Mouse (Mus musculus): ENCODE results near the gene B130006D01Rik. TPM values are rescaled to one million over a fixed set of nuclear protein-coding genes. Genes with fewer than 3 reads are reported as not detected.
"Not testable (repeated sequence)": the region's sequence is repeated elsewhere in the genome, so short reads cannot be mapped to it uniquely, and the experiment has no call there.

The B130006D01Rik gene
- total RNA-seq, 2 experiments from 2014 or later, result 2.2 to 2.7 TPM

DNA sequence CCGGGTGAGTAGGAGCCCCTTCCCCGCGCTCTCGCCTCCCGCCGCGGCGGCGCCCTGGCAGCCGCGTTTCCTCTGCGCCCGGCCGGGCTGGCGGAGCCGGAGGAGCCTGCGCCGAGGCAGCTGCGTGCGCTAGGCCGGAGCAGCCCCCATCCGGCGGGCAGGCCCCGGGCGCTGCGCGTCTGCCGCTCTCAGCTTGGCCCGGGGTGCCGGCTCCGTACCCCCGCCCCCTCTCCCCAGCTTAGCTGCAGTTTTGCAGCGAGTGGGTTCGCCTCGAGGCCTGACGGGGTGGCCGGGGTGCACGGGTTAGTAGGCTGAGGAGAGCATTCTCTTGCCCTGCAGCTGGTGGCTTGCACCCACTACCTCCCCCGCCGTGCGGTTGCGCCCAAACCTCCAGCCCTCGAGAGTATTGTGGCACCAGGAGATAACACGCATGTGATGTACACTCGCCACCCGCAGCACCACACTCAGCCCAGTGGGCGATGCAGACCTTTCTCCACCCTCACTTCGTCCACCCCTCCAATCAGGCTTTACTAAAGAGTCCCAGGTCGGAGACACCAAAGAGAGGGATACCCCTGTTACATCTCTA is 10.1 kb upstream of the B130006D01Rik start:
- peak; percentile 11 for ATAC-seq (ENCODE audit: poor library complexity, severe bottlenecking)

DNA sequence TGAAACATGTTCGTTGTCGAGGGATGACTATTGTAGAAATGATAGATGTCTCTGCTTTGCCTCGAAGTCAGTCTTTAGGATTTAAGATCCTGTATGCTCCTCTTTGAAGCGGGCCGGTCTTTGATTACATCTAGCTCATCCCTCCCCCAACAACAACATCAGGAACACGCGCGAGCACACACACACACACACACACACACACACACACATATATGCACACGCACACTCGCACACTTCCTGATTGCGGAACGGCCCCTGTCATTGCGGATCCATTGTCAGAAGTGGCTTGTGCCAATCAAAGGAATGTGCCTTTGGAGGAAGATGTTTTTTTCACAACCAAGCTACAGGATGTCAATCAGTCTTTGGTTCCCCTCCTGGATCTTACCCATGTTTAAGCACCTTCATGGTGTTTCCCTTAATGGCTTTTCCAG is 9.6 kb upstream of the B130006D01Rik start:
- peak; percentile 56 for ATAC-seq (ENCODE audit: poor library complexity, severe bottlenecking)

DNA sequence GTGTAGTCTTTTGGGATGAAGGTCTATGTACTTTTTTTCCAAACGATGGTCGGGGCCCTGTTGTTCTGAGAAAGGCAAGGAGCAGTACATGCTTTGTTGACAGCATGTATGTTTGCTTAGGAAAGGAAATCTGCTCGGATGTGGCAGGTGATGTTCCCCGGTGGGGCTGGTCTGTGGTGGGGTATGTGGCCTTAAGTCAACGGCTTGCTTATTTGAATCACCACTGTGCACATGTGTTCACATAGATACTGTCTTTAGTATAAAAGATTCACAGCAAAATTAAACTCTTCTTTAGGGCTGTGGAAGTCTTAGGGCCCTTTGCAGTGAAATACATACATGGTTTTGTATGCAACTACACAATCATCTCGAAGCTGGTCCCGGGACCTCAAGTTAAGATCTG is 9.0 kb upstream of the B130006D01Rik start:
- no peak for ATAC-seq (ENCODE audit: poor library complexity, severe bottlenecking)

DNA sequence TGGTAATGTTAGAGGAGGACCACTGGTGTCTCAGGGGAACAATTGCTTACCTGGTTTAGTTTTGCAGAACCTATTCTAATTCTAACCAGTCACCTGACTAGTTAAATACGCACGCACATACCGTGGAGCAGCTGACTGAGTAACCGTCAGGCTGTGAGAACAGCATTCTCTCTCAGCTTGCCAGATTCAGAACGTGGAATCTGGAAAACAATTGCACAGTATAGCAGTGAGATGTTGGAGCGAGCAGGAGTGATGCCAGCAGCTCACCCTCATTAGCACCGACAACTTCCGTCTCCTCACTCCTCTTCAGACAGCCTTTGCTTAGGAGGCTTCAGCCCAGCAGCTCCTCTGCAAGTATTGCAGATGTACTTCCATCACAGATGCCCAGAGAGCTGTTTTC is 7.3 kb upstream of the B130006D01Rik start:
- ATAC-seq (ENCODE audit: poor library complexity, severe bottlenecking), result no peak

DNA sequence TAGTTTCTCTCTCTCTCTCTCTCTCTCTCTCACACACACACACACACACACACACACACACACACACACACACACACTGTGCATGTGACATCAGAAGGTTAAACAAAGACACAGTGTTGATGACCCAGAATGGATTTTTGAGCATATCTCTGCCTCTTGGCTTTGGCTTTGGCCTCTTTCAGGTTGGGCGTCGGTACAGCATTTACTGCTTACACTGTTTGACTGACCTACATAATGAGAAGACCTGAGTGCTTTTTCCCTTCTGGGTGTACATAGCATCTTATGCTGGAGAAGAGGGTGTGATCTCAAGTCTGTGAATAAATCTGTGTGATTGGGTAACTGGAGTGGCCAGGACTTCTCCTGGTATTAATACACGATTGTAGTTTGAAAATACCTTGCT is 4.0 kb upstream of the B130006D01Rik start:
- ATAC-seq (ENCODE audit: poor library complexity, severe bottlenecking), result no peak

DNA sequence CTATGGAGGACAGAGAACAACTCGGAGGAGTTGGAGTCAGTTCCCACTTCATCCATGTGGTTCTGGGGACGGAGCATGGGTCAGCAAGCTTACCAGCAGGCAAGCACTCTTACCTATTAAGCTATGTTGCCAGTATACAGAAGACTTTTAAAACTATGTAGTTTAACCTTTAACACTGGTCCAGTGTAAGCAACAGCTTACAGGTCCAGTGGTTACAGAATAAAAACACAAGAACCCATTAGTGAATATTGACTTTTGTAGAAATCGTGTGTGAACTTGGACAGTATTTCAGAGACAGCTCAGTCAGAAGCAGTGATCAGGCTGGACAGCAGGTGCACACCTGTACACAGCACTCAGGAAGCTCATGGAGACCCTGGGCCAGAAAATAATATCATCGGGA is 1.1 kb downstream of the B130006D01Rik start:
- no peak for ATAC-seq (ENCODE audit: poor library complexity, severe bottlenecking)

DNA sequence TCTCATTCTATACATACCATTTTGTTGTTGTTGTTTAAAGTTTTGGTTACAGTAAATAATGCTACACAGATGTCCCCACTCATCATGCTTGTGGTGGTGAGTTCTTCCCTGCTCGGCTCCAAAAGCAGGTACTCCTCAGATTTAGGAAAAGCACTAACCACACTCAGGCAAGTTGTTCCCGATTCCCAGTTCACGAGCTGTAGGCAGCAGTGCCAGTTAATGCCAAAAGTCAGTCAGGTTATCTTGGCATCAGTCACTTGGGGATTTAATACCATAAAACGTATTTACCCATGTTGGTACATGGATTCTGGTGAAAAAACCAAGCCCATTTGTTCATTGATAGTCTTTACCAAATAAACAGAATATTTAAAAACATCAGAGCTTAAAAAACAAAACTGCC is 2.8 kb downstream of the B130006D01Rik start:
- ATAC-seq (ENCODE audit: poor library complexity, severe bottlenecking), result no peak

DNA sequence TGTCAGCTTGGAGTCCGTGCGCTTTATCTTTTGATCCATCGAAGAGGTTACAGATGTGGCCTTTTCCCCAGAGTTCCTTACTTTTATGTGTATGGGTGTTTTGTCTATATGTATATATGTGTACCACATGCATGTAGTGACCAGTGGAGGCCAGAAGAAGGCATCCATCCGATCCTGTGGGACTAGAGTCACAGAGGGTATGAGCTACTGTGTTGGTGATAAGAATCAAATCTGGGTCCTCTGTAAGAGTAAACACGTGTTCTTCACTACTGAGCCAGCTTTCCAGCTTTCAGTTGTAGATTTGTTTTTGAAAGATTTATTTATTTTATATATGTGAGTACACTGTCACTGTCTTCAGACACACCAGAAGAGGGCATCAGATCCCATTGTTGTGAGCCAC is 4.6 kb downstream of the B130006D01Rik start:
- no peak for ATAC-seq (ENCODE audit: poor library complexity, severe bottlenecking)

DNA sequence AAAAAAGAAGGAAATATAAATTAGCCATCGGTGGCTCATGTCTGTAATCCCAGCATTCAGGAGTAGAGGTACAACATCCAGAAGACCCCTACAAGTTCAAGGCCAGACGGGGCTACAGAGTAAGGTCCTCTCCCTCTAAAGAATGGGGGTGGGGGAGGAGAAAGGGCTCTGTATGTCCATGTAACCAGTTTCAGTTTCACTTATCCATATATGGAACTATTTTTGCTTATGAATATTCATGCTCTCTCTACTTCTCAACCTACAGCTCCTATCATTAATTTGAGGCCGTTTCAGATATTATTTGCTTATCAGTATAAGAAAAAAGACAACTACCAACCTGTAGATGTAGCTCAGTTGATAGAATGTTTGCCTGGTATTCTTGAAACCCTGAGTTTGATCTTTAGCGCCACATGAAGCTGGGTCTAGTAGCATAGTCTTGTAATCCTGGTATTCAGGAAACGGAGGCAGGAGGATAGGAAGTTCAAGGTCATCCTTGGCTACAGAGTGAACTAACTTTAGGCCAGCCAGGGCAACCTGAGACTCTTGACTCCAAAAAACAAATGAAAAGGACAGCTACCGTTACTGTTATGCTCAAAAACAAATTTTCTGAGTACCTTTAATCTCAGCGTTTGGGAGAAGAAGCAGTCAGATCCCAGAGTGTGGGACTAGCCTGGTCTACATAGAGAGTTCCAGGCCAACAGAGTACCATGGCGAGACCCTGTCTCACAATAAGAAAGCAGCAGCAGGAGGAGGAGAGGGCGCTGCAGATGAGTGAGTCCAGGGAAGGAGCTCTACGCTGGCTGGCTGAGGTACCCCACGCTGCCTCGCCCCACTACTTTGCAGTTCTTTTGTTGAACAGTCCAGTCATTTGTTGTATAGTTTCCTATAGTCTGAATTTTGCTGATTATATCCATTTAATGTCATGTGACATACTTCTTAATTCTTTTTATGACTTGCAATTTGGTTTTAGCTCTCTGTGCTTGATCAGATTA is 5.8 kb downstream of the B130006D01Rik start:
- peak; percentile 63; the same call in 1 of the 2 replicates for ATAC-seq (ENCODE audit: poor library complexity, severe bottlenecking)

DNA sequence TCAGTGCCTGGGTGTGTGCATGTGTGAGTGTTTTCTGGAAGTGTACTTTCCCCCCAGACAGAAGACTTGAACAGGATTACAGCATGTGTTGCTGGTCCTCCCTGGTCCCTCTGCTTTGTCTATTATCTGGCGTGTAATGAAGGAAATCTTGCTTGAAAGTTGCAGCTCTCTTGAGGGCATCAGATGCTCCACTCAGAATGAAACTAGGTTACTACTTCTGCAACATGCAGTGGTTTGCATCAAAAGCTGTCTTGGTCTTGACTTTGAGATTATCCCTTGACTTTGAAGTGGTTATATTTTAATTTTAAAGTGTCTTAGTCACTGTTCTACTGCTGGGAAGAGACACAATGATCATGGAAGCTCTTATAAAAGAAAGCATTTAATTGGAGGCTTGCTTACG is 11.1 kb downstream of the B130006D01Rik start:
- no peak for ATAC-seq (ENCODE audit: poor library complexity, severe bottlenecking)

DNA sequence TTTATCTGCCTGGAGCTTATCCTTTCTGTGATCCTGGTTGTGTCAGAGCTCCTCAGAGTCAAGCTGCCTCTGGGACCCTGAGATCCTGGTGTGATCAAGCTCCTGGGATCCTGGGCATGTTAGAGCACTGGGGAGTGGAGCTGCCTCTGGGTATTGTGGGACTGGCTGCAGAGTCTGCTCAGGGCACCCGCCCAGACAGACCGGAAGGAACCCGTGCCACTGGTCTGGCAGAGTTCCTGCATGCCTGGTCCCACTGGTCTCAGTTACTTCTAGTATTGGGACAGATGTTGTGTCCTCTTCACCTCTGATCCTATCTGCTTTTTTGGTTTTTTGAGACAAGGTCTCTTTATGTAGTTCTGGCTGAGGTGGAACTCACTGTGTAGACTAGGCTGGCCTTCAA is 14.4 kb downstream of the B130006D01Rik start:
- ATAC-seq (ENCODE audit: poor library complexity, severe bottlenecking), result peak; percentile 45; the same call in 1 of the 2 replicates

DNA sequence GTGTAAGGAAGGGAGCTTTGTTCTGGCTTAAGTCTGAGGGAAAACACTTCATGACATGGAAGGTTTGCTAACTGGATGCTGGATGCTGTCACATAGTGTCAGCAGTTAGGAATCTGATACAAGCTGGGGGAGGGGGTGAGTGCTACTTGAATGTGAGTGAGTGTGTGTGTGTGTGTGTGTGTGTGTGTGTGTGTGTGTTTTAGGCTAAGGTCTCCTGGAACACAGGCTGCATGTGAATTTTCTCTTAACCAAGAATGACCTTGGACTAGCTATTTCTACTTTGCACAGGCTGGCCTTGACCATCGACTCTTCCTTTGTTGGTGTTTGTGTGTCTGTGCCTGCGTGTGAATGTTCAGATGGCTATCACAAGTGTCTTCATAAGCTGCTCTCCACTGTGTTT is 21.1 kb downstream of the B130006D01Rik start:
- ATAC-seq (ENCODE audit: poor library complexity, severe bottlenecking), result no peak

DNA sequence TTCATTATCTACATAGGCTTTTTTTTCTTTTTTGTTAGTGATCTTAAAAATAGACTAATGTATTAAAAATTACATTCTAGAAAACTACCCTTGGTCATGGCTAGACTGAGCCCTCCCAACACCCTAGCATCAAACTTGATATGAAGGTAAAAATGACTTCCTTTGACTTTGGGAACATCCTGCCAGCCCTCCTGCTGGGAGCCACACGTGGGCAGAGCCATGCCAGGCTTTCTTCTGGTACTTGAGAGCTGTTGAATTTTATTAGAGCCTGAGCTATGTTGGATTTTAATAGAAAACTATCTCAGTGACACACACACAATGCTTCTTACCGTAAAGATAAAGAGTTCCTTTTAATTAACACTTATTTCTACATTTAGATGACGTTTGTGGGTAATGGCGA is 23.4 kb downstream of the B130006D01Rik start:
- no peak for ATAC-seq (ENCODE audit: poor library complexity, severe bottlenecking)

DNA sequence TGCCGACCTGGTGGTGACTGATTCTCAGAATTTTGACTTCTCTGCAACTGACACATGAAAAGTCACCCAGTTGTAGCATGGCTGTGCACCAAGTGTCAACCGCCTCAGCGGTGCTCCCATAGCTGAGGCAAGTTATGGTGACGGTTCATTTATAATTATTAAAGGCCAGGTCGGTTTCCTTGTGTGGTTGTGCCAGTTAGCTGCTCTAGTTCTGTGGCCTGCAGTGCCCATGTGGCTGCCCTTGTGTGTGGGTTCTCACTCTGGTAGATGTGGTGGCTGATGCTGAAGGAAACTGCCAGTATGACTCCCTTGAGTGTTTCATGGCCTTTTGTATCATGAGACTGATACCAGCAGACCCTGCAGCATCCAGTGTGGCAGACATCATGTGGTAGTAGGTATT is 24.9 kb downstream of the B130006D01Rik start:
- no peak for ATAC-seq (ENCODE audit: poor library complexity, severe bottlenecking)

DNA sequence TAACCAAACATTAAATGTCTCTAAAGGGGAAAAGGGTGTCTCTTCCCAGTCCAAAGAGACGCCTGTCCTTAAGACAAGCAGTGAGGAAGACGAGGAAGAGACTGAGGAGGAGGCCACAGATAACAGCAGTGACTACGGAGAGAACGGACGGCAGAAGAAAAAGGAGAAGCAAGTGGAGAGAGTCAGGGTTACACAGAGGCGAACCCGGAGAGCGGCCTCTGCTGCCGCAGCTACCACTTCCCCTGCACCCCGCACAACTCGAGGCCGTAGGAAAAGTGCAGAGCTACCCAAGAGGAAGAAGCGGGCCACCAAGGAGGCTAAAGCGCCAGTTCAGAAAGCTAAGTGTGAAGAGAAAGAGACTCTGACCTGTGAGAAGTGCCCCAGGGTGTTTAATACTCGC is 26.2 kb downstream of the B130006D01Rik start:
- peak; percentile 89 for ATAC-seq (ENCODE audit: poor library complexity, severe bottlenecking)

DNA sequence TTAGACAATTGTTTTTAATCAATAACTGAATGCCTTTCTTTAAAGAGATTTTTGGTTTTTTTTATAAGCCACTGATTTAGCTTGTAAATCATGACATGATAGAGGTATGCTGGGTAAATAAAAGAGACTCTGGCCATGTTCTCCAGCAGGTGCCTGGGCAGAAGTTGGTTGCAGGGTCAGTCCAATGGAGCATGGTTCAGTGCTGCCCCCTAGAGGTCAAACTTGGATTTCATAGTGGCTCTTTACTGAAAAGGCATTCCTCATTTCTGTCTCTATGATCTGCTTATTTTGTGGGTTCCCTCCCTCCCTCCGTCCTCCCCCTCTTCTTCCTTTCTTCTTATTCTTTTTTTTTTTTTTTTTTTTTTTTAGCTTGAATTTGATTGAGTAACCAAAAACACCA is 27.6 kb downstream of the B130006D01Rik start:
- ATAC-seq (ENCODE audit: poor library complexity, severe bottlenecking), result peak; percentile 73

DNA sequence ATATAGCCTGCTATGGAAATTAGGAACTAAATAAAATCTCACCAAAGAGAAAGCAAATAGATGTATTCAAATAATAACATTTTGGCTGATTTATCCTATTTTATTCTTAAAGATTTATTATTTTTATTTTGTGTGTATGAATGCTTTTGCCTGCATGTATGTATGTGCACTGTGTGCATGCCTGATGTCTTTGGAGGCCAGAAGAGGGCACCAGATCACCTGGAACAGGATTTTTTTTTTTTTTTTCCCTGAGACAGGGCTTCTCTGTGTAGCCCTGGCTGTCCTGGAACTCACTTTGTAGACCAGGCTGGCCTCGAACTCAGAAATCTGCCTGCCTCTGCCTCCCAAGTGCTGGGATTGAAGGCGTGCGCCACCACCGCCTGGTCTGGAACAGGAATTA is 31.8 kb downstream of the B130006D01Rik start:
- not testable (repeated sequence) for ATAC-seq (ENCODE audit: poor library complexity, severe bottlenecking)

DNA sequence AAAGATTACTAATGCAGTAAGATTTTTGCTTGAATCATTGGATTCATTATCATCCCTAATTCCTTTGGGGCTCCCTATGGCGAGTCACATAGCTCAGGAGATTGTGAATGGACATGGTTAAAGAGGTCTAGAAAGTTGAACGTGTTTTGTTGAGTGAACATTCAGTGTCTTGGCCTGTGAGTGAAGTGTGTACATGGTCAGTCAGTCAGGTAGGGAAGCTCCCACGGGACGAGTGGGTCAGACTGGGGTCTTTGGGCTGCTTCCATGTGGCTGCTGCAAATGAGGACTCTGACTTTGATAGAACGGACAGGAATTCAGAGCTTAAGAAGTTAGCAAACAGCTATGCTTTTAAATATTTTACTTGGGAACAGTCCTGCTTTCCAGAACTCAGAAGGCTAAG is 37.1 kb downstream of the B130006D01Rik start:
- no peak for ATAC-seq (ENCODE audit: poor library complexity, severe bottlenecking)

DNA sequence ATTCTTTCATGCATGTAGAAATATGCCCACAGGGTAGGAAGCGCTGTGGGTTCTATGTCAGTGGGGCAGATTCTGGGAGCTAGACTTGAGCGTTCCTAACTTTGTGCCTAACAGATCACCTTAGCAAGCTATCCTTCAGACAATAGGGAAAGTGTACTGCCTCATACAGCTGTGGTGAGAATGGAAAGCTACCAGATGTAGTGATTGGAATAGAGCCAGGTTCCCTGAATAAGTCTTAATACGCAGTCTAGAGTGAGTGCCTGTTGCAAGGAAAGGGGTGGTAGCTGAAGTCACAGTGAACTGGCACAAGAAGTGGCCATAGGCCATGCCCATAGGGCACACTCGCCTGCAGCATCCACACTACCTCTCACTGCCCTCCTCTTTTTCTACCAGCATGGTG is 39.6 kb downstream of the B130006D01Rik start:
- ATAC-seq (ENCODE audit: poor library complexity, severe bottlenecking), result no peak

DNA sequence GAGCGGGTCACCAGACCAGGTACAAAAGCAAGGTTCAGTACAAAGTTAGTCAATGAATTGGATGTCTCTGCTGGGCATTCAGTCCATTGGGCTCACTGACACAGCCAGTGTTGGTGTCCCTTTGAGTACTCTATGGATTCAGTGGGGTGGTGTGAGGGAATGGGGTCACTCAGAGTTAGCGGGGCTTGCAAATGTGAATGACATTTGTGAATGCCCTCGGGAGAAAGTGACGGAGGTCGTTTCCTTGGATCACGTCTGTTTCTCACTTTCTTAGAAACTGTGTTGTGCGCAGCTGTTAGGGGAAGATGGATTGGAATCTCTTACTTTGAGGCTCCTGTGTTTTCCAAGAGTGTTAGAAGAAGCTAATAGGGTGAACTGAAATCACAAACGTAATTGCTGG is 41.4 kb downstream of the B130006D01Rik start:
- ATAC-seq (ENCODE audit: poor library complexity, severe bottlenecking), result no peak

DNA sequence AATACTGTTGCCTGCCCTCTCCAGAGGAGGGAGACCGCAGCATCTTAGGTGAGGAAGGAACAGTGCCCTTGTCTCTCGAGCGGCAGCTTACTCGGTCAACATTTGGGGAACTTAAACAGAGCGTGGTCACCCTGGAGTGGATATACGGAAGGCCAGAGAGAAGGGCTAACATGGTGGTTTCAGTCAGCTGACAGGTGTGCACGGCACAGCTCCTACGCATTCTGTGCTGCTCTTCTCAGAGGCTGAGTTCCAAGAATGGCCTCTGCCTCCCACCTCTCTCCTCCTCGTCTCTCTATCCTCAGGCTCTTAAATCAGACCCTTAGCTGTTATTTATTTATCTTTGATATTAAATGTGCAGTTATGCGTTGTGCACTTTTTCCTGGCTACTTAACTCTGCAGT is 41.9 kb downstream of the B130006D01Rik start:
- no peak for ATAC-seq (ENCODE audit: poor library complexity, severe bottlenecking)

DNA sequence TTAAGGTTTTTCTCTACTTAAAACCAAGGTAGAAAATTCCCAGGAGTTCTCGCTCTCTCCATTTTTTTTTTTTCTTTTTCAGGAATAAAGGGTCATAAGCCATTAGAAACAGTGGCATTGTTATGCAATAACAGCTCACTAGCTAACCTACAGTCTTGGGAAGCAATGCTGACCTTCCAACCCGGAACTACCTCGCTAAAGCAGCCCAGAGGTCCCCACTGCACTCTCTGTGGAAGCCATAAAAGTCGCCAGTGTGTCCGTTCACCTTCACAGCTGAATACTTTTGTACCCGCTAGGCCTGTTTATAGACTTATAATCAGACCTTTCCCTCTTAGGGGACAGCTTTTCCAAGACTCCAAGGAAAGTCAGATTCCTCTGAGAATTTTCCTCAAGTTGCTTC is 44.9 kb downstream of the B130006D01Rik start:
- ATAC-seq (ENCODE audit: poor library complexity, severe bottlenecking), result no peak

Measured in megakaryocyte, adult 5-6 weeks (primary cell).